Mouse (Mus musculus) frontal cortex, adult 2 months (tissue): ENCODE results near the gene Gsk3a. TPM values are rescaled to one million over a fixed set of nuclear protein-coding genes. Genes with fewer than 3 reads are reported as not detected.

Experiments
- DNase-seq, 2 experiments: peaks; one replicate each; pipeline ENCODE4 v3.0.0; 2022; ENCODE audit warnings: low spot score in 1 of 2; ENCODE audit errors: extremely low spot score in 1 of 2
- polyA plus RNA-seq: library from polyadenylated mRNA; depleted of rRNA; stranded (reverse); fragments of >200 nt; gene quantifications from 2 replicates; pipeline ENCODE4 v1.2.3, GENCODE M21; 2012; rRNA removed

Gsk3a gene
- polyA plus RNA-seq, 1 experiment: 241 TPM

- no peak for DNase-seq
These were observed 42.5 kb downstream of the Gsk3a start for GRCm38 (mm10) chr7:25195148-25195547.

- DNase-seq: no peak
These were observed 45.5 kb downstream of the Gsk3a start for GRCm38 (mm10) chr7:25192110-25192509.

- DNase-seq: no peak
These were observed 46.8 kb downstream of the Gsk3a start for GRCm38 (mm10) chr7:25190806-25191205.

GRCm38 (mm10) chr7:25187662-25188650, 49.7 kb downstream of the Gsk3a start:
- DNase-seq: peak; percentile 53 to 92

- no peak for DNase-seq
These were observed 53.6 kb downstream of the Gsk3a start for GRCm38 (mm10) chr7:25184091-25184490.

- DNase-seq: no peak
These were observed 55.8 kb downstream of the Gsk3a start for GRCm38 (mm10) chr7:25181814-25182213.

- DNase-seq: peak in 1 of 2 experiments; percentile 34
These were observed 56.3 kb downstream of the Gsk3a start for GRCm38 (mm10) chr7:25181331-25181790.

- no peak for DNase-seq
These were observed 57.1 kb downstream of the Gsk3a start for GRCm38 (mm10) chr7:25180512-25180911.

GRCm38 (mm10) chr7:25179606-25180161, 58.0 kb downstream of the Gsk3a start, which contains the start of gene Pou2f2:
Gene Pou2f2 (minus strand): TSS chr7:25179726.
- DNase-seq: peak; percentile 53 to 83

- peak in 1 of 2 experiments; percentile 56 for DNase-seq
These were observed 58.7 kb downstream of the Gsk3a start for GRCm38 (mm10) chr7:25178787-25179605.

- DNase-seq: peak in 1 of 2 experiments; percentile 48
These were observed 59.3 kb downstream of the Gsk3a start for GRCm38 (mm10) chr7:25178317-25178716.

Other genes with a start within 250 kb of the Gsk3a start
- gene Atp1a3, start 231.9 kb downstream of the Gsk3a start, polyA plus RNA-seq: 1,131 and 1,133 TPM in 2 replicates
- gene Grik5, start 165.5 kb downstream of the Gsk3a start, polyA plus RNA-seq: 211 and 215 TPM in 2 replicates
- gene Zfp574, start 165.3 kb downstream of the Gsk3a start, polyA plus RNA-seq: 34.6 and 40.6 TPM in 2 replicates
- 11.5 and 12.2 TPM in 2 replicates for gene Pou2f2, start 58.1 kb downstream of the Gsk3a start, polyA plus RNA-seq
- gene Dedd2, start 17.2 kb downstream of the Gsk3a start, polyA plus RNA-seq: 21.6 and 22.2 TPM in 2 replicates
- 7.5 and 7.7 TPM in 2 replicates for gene Zfp526, start 16.4 kb downstream of the Gsk3a start, polyA plus RNA-seq
- gene Erf, start 12.9 kb upstream of the Gsk3a start, polyA plus RNA-seq: 38.9 TPM in 2 replicates
- gene Cic, start 29.9 kb upstream of the Gsk3a start, polyA plus RNA-seq: 92.4 and 104 TPM in 2 replicates
- gene Pafah1b3, start 60.1 kb upstream of the Gsk3a start, polyA plus RNA-seq: 33.5 and 43.0 TPM in 2 replicates
- gene Prr19, start 63.6 kb upstream of the Gsk3a start, polyA plus RNA-seq: 0.17 and 0.28 TPM in 2 replicates
- gene Tmem145, start 68.3 kb upstream of the Gsk3a start, polyA plus RNA-seq: 74.6 and 90.4 TPM in 2 replicates
- 65.2 and 67.0 TPM in 2 replicates for gene Megf8, start 79.3 kb upstream of the Gsk3a start, polyA plus RNA-seq
- gene Cnfn, start 131.9 kb upstream of the Gsk3a start, polyA plus RNA-seq: not detected in 2 replicates
- 9.9 and 12.5 TPM in 2 replicates for gene Lipe, start 160.9 kb upstream of the Gsk3a start, polyA plus RNA-seq
- gene Cxcl17, start 175.0 kb upstream of the Gsk3a start, polyA plus RNA-seq: not detected in 2 replicates
- 4.2 and 4.9 TPM in 2 replicates for gene Ceacam1, start 239.8 kb upstream of the Gsk3a start, polyA plus RNA-seq